Comparison of ENCODE assay signal across 16 mouse cellular contexts in the genomic region with DNA sequence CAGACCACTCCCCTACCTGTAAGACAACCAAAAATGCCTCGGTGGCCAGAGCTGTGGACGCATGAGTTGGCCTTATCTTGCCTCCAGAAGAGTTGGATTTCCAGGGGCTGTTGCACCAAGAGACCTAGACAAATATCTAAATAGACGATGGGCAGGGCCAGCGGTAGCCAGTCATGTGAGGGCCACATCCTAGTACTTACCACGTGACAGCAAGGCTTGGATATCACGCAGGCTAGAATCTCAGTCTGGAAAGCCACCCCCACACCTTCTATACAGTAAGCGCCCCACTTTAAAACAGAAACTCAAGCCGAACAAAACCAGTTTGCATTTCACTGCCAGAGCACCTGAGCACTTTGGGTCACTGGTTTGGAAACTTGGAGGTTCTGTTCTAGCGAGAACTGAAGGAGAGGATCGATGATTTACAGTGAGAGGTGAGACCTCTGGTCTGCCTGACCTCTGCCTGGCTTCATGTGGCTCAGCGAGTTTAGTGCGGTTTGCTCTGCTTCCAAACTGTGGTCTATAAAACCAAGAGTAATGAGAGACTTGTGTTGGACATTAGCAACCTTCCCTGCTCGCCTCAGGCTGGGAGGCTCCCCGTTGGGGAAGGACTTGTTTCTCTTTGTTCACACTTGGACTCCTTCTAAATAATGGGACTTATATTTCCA. TPM values are rescaled to one million over a fixed set of nuclear protein-coding genes. Genes with fewer than 3 reads are reported as not detected.
DNase-seq lines count a peak whose midpoint lies in the region; ATAC-seq and TF ChIP-seq lines count a peak whose summit lies in the region.
"Had no signal": no experiment of that assay in that cellular context is flagged by ENCODE, and none has a peak within 500 bp of the region (broad histone marks: within the 10 kb centered on the region; RNA-seq: fewer than 3 reads in every experiment).

No protein-coding gene starts in this region.

- H3K4me2 ChIP-seq in stomach, postnatal 0 days (replicated peaks; ENCODE audit: low read depth): no peak overlapping the region
- no peak overlapping the region for H3K4me2 ChIP-seq in forebrain, postnatal 0 days (ENCODE audit: low read depth)
- H3K4me2 ChIP-seq: heart, embryonic 12.5 days; neural tube, embryonic 13.5 days had no signal

- H3K36me3 ChIP-seq in stomach, postnatal 0 days (ENCODE audit: control insufficient read depth, insufficient read depth, low read length): no peaks in the 10 kb centered on the region
- H3K36me3 ChIP-seq in forebrain, postnatal 0 days (ENCODE audit: insufficient read depth): no peaks in the 10 kb centered on the region
- H3K36me3 ChIP-seq: forebrain, embryonic 10.5 days; heart, embryonic 12.5 days; neural tube, embryonic 13.5 days had no signal

- peak; percentile 39 for DNase-seq in embryo, embryonic 11 days
- no peak for DNase-seq in embryo, embryonic 9.5 days (ENCODE audit: extremely low spot score)
- peak; percentile 41 to 50 for DNase-seq in kidney, adult 8-10 months
- DNase-seq in kidney, postnatal 36 days: peak; percentile 63 to 70
- DNase-seq in stomach, postnatal 0 days (ENCODE audit: low spot score): no peak
- DNase-seq in forebrain, postnatal 0 days: no peak
- no peak for DNase-seq in retina, embryonic 14.5 days (ENCODE audit: low spot score)
- no peak for DNase-seq in right cerebral cortex, postnatal 10 days (ENCODE audit: low spot score in 2 of 2)
- DNase-seq: cerebellum, postnatal 10 days; heart, postnatal 36 days had no signal

- peak overlapping the region; percentile 69 for H3K27ac ChIP-seq in stomach, postnatal 0 days (replicated peaks)
- H3K27ac ChIP-seq in forebrain, postnatal 0 days (ENCODE audit: low read depth, low read length): no peak overlapping the region
- H3K27ac ChIP-seq: forebrain, embryonic 10.5 days; neural tube, embryonic 13.5 days had no signal

- WGBS in stomach, postnatal 0 days: 51% methylated on average over 14 of the region's 14 CpGs
- 86% methylated on average over 14 of the region's 14 CpGs for WGBS in forebrain, postnatal 0 days

- no peak overlapping the region for H3K9ac ChIP-seq in stomach, postnatal 0 days (ENCODE audit: low read length)
- no peak overlapping the region for H3K9ac ChIP-seq in forebrain, postnatal 0 days
- H3K9ac ChIP-seq: heart, embryonic 12.5 days; neural tube, embryonic 13.5 days had no signal

- no peak for ATAC-seq in stomach, postnatal 0 days (ENCODE audit: low FRiP score, low TSS enrichment)
- ATAC-seq in forebrain, postnatal 0 days: no peak
- ATAC-seq: hindbrain, embryonic 16.5 days had no signal

- no peak overlapping the region for H3K4me3 ChIP-seq in stomach, postnatal 0 days (ENCODE audit: low read depth, low read length)
- no peak overlapping the region for H3K4me3 ChIP-seq in forebrain, postnatal 0 days (ENCODE audit: low read depth, low read length)
- H3K4me3 ChIP-seq: forebrain, embryonic 10.5 days; heart, embryonic 12.5 days; megakaryocyte, embryonic 14.5 days; neural tube, embryonic 13.5 days had no signal

- TF ChIP-seq CTCF in stomach, postnatal 0 days (IDR thresholded peaks at IDR 0.05; ENCODE audit: low read depth): no peak
- TF ChIP-seq CTCF in forebrain, postnatal 0 days (IDR thresholded peaks at IDR 0.05; ENCODE audit: low read depth): no peak

- H3K9me3 ChIP-seq in stomach, postnatal 0 days (ENCODE audit: control insufficient read depth, low read length): no peaks in the 10 kb centered on the region
- no peaks in the 10 kb centered on the region for H3K9me3 ChIP-seq in forebrain, postnatal 0 days (ENCODE audit: low read length)
- H3K9me3 ChIP-seq: forebrain, embryonic 10.5 days; heart, embryonic 12.5 days; megakaryocyte, embryonic 14.5 days; neural tube, embryonic 13.5 days had no signal

- no peaks in the 10 kb centered on the region for H3K27me3 ChIP-seq in stomach, postnatal 0 days (ENCODE audit: control insufficient read depth, insufficient read depth, low read length)
- H3K27me3 ChIP-seq in forebrain, postnatal 0 days (ENCODE audit: insufficient read depth, low read length): no peaks in the 10 kb centered on the region

- no peak for TF ChIP-seq EP300 in stomach, postnatal 0 days (optimal IDR thresholded peaks at IDR 0.05)

- peaks cover 6% of the 10 kb centered on the region for H3K4me1 ChIP-seq in stomach, postnatal 0 days (replicated peaks; ENCODE audit: control insufficient read depth, insufficient read depth)
- H3K4me1 ChIP-seq in forebrain, postnatal 0 days (ENCODE audit: insufficient read depth): peaks cover 4% of the 10 kb centered on the region; the same call in 1 of the 2 replicates

RNA-seq across cellular contexts. Expression of a gene that starts 4.9 kb away (rescaled TPM):
- 2.1 and 2.5 TPM in 2 replicates for polyA plus RNA-seq in stomach, postnatal 0 days (2015; fragmentation: Nextera tagmentation; extraction: Ambion mirVana)
- total RNA-seq in forebrain, postnatal 0 days (2014; rRNA removed): 1.8 and 2.7 TPM in 2 replicates
- 0.23 and 0.40 TPM in 2 replicates for polyA plus RNA-seq in forebrain, postnatal 0 days (2015; fragmentation: Nextera tagmentation; extraction: Ambion mirVana)
- polyA plus RNA-seq: embryonic facial prominence, embryonic 11.5 days had no signal

Comparison
In these comparisons a context has a peak if more than half of its experiments do, and no peak if none do; other contexts are left out.
1. DNase-seq: peak in embryo, embryonic 11 days (single experiment), kidney, adult 8-10 months (2 of 2) and kidney, postnatal 36 days (2 of 2); none in embryo, embryonic 9.5 days (single experiment), stomach, postnatal 0 days (single experiment), forebrain, postnatal 0 days (single experiment), retina, embryonic 14.5 days (single experiment) and right cerebral cortex, postnatal 10 days (0 of 2).